Mouse (Mus musculus) E14TG2a.4 (cell line): Measurements from ENCODE around the gene Setdb1.
"Not testable (repeated sequence)": the region's sequence is repeated elsewhere in the genome, so short reads cannot be mapped to it uniquely, and the experiment has no call there.

ENCODE experiments used
- CTCF ChIP-seq: conservative IDR thresholded peaks from 2 replicates; pipeline ENCODE4 v1.5.1; 2014; ENCODE audit warnings: low read length
- NANOG ChIP-seq: IDR thresholded peaks from 2 replicates; pipeline ENCODE4 v1.6.1; 2014; ENCODE audit warnings: borderline replicate concordance, low read length, mixed read lengths
- POU5F1 ChIP-seq: IDR thresholded peaks from 2 replicates; pipeline ENCODE4 v1.6.1; 2014; ENCODE audit warnings: low read length, borderline replicate concordance

GRCm38 (mm10) chr3:95343356-95344000 lies 13.5 kb downstream of the Setdb1 start:
- not testable (repeated sequence) for TF ChIP-seq CTCF, NANOG, POU5F1
